Mouse (Mus musculus) testis, postnatal 10 days (tissue): ENCODE measurements around the gene Oxsr1.

Experiments
- DNase-seq: peaks from one replicate; pipeline ENCODE4 v3.0.0; 2021; ENCODE audit warnings: low spot score

Gene Oxsr1

DNA sequence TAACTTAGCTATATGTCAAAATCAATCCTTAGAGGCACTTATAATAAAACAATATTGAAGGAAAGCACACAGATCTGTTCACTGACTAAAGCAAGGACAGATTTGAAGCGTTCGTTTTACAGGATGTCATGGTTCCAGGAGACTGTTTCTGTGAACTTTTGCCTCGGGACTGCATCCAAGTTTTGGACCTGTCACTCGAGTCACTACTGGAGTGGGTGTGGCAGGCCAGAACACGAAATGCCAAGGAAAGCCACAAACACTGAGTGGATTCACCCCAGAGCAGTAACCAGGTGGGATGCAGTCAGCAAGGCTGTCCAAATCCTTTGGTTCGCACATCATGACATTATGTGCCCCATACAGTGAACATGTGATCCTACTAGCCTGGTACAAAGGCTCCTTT lies 107.6 kb downstream of the Oxsr1 start:
- no peak for DNase-seq

DNA sequence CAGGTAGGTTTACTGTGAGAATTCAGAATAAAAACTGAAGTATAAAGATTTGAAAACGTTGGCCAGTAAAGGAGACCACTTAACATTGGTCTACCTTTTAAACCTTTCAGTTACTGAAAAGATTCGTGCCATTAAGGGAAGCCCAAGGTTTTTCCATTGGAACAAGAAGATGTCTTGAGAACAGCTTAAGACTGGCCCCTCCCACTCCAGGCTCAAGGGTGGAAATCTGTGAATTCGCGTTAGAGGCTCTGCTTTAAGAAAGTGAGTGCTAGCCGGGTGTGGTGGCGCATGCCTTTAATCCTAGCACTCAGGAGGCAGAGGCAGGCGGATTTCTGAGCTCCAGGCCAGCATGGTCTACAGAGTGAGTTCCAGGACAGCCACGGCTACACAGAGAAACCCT lies 109.2 kb downstream of the Oxsr1 start:
- no peak for DNase-seq

DNA sequence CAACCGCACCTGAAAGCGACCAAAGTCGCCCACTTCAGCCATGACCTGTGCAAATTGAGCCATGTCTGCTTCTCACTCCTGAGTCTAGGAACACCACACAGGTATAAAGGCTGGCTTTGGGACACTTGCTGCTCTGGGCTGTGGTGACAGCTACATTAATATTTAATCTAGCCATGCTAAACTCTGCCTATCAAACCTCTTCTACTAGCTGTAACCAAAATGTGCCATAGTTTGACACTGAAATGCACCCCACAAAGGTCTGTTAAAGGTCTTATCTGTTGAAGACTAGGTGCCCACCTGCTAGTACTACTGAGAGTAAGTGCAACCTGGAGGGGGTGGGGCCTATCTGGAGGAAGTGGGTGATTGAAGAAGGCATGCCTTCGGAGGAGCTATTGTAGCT lies 113.2 kb downstream of the Oxsr1 start, which contains the start of gene Slc22a13:
Gene Slc22a13, minus strand, starts transcription at position 101 of the 400 bp plus-strand sequence.
- no peak for DNase-seq

DNA sequence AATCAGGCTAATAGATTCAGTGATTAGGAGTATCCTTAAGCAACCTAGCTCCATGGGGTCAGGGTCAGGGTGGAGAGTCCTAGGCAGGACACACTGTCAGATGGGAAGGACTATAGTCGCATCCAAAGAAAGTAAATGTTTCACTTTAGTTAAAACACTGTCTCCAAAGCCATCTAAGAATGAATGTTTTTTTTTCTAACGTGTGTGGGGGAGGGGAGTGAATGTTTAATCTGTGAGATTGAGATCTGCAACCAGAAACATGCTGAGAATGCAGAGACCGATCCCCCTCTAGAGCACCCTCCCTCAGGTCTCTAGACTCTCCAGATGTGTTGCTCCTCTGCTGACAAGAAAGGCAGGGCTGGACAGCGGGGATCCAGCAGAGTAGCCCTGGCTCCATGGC lies 115.1 kb downstream of the Oxsr1 start:
- no peak for DNase-seq

DNA sequence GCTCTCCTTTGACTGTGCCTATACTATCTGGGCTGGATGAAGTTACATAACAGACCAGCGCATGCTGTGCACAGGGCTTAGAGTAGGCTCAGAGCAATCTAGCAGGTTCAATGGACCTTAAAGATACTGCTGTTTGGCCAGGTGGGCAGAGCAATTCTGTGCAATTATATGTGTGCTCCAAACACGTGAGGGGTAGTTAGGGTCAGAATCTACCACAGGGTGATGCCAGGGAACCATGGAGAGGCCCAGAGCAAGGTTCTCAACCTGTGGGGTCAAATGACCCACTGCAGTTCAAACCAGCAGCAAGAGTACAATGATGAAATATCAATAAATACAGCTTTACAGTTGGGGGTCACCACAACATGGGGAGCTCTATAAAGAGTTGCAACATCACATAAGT lies 115.6 kb downstream of the Oxsr1 start:
- no peak for DNase-seq

DNA sequence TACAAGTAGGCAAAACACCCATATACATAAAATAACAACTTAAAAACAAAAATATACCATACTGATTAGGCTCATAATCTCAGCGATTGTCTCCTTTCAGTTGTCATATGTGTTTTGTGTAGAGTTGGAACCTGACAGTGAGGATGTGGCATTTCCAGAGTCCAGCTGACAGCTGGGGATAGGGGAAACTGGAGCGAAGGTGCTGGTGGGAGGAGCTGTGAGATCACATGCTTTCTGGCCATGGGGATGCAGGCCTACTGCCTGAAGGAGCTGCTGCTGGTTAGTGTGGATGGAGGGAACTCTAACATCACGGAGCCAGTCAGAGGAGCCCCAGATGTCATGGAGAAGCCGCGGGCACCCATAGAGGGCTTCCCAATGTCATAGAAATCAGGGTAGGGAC lies 116.5 kb downstream of the Oxsr1 start:
- no peak for DNase-seq

DNA sequence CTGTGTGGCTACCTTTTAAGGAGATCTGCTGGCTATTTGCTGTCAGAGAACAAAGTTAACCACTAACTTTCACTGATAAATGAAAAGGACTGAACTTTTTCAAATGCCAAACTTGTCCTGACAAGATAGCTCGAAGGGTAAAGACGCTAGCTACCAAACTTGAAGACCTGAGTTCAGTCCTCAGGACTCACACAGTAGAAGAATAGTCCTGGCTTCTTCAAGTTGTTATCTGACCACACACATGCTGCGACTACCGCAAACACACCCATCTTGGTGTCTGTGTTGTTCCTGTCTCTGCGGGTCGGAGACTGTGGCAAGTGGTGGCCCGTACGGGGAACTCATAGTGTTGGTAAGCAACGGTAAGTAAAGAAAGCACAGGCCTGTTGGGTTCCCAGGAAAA lies 118.6 kb downstream of the Oxsr1 start:
- DNase-seq, result no peak

DNA sequence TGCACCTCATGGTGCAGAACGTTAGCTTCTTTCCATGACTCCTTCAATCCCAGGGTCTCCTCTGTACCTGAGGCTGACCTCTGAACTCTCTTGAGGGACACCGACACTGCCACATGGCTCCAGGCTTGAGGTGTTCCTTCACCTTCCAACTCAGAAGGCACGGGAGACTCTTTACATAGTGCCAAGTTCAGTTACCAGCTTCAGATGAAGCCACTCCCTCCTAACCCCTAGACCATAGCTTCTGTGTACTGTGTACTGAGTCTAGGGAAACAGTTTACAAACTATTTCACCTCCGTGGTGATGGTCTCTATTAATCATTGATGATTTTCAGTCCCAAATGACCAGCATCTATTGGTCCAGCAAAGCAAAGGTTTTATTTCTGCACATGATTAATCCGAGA lies 120.6 kb downstream of the Oxsr1 start:
- DNase-seq, result no peak

DNA sequence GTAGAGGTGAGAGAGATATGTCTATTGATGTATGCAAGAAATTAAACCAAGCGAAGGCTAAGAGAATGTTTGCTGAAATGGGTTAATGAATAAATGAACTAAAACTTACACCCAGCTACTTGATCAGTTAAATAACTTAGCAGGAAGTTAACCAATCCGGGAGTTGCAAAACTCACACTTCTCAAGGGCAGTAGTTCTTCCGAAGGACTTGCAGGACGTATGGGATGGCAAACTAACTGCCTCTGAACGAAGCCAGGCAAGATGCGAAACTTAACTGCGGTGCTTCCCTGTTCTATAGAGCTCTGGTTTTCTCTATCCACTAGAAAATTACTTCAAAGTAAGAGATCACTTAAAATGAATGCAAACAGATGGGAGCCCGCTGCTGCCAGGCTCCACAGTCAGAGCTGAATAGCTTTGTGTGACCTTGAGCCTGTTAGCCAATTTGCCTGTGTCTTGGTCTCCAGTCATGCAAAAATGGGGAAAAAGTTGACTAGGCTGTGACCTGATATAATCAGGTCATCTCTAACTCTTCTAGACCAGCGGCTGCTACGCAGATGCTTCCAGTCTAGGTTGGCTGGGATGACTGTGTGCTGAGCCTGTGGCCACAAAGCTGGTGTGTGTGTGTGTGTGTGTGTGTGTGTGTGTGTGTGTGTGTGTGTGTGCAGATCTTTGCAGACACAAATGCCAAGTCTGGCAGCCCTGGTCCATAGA lies 122.9 kb downstream of the Oxsr1 start:
- no peak for DNase-seq

DNA sequence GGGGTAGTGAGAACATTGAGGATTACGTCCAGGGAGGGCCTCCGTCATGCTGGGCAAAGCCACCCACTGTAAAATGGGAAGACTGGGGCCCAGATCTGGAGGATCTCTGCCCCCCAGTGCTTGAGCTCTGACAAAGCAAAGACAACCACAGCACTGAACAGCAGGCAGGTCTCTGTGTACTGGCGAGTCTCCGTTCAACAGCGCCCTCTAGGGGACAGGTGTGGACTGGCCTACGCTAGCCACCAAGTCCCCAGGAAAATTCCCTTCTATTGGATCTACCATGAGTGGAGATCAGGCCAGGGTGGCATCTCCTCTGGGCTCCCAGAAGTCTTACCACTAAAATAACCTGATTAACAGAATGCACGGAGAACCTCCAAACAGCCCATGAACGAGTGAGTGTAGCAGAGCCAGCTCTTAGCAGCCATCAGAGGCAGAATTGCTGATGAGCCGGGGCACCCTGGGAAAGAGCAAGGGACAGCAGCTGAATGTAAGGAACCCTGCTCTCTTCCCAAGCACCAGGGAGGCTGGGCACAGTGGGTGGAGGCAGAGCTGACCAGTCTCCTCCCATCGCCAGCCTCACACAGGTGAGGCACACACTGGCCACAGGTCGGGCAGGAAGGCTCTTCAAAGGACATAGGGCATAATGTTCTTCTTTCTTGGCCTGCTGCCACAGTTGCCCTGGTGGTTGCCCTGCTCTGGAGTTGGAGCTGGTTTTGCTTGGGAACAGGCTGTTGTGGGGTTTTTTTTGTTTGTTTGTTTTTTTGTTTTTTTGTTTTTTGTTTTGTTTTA lies 129.8 kb downstream of the Oxsr1 start:
- DNase-seq, result peak; percentile 53
